Mouse (Mus musculus): ENCODE results near the gene Mpi.
A peak's percentile ranks its signal among the peaks of the same experiment; 100 is the strongest.

Mpi gene

DNA sequence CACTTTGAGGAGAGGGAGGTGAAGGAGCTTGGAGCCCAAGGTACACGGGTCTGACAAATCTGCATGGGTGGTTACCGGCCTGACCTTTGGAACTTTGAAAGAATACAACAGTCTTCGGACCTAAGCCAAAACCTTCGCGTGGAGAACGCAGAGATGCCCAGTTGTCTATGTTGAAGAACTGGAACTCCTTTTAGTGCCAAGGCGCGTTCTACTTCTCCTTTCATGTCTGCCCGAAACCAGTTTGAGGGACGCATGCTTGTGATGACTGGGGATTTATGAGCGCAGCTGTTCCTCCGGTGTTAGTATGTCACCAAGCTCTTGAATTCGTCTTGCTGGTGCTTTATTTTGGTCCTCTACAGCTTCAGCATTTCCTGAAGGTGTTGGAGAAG lies 9.1 kb upstream of the Mpi start:
- no peak for DNase-seq (ENCODE audit: low spot score in 2 of 2)

DNA sequence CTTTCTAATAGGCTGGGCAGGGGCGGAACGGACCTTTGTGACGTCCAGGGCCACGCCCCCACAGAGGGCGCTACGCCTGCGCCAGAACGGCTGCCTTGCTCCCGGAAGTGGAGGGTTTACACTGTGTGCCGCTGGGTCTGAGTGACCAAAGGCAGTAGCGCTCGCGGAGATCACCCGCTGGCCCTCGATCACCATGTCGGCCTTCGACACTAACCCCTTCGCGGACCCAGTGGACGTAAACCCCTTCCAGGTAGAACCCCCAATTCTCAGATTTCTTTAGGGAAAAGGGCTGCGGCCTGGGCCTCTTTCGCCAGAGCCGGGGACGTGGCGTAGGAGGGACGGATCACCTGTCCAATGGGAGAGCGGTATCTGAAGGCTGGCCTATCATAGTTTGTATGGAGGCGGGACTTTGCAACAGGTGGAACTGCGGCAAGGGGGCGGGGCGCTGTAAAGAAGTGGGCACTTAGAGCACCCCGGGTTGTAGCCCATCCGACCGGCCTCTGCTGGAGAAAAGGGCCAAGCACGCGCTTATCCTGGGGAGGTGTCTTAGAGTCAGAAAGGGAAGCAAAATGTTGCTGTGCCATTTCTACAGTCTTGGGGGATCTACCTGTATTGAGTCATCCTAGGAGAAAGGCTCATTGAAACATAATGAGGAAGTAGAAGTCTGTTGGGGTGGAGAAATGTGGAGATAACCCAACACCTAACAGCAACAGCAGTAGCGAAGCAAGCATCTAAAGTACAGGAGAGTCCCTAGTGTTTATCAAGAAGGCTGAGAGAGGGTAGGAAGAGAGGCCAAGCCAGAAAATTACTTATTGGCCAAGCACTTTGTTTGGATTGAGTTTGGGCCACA lies 8.5 kb upstream of the Mpi start, which contains the start of gene Scamp2:
Gene Scamp2 (plus strand): TSS at position 83 of the 850 bp plus-strand sequence.
- DNase-seq (ENCODE audit: low spot score in 2 of 2) = peak; percentile 89 to 90

DNA sequence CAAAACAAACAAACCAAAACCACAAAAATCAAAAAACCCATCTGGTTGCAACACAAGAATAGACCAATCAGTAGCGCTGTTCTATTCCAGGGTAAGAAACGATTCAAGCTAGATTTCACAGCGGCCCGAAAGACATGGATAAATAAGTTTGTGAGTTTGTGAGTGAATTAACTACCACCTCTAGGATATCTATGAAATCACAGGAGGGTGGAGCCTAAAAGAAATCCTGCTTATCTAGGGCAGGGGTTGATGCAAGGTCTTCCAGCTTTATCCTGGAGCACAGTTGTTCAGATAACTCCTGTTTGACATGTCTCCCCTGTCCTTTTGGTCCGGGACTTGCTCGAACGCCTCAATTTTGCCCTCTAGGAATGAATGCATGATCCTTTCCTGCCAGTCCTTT lies 7.7 kb upstream of the Mpi start:
- no peak for DNase-seq (ENCODE audit: low spot score in 2 of 2)

DNA sequence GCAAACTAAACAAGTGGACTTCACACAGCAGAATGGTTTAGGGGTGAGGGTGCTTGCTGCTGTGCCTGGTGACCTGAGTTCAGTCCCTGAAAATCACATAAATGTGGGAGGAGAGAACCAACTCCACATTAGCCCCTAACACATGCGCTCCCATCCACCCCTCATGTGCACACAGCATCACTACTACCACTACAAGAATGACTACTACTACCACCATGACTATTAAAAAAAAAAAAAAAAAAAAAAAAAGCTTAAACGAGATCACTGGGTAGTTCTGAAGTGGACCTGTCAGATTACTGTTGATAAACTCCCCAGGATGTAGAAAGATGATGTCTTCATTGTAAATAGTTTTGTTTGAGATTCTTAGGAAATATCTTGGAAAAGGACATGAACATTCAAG lies 7.0 kb upstream of the Mpi start:
- DNase-seq (ENCODE audit: low spot score in 2 of 2) = no peak

DNA sequence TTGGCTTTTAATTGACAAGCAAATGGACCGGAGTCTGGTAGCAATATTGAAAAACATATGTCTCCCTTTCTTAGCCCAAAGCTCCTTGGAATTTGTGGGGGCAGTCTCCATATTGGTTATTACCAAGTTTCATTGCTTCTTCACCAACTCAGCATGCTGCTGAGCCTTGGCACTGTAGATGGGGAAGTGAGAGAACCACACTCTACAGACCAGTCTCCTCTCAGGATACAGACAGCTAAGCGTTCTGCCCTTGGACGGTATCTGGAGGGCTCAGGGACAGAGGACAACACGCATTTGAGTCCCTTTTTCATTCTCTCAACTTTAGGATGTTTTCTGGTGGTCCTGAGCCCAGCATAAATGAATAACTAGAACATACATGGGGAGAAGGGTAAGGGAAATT lies 6.1 kb upstream of the Mpi start:
- DNase-seq (ENCODE audit: low spot score in 2 of 2) = no peak

GRCm38 (mm10) chr9:57557215-57557614 lies 4.7 kb upstream of the Mpi start:
- no peak for DNase-seq (ENCODE audit: low spot score in 2 of 2)

- DNase-seq (ENCODE audit: low spot score in 2 of 2) = no peak
Measured at GRCm38 (mm10) chr9:57554753-57555152, 2.2 kb upstream of the Mpi start.

- no peak for DNase-seq (ENCODE audit: low spot score in 2 of 2)
Measured at GRCm38 (mm10) chr9:57553119-57553518, 556 bp upstream of the Mpi start.

- no peak for DNase-seq (ENCODE audit: low spot score in 2 of 2)
Measured at GRCm38 (mm10) chr9:57550126-57550862, 2.3 kb downstream of the Mpi start.

- DNase-seq (ENCODE audit: low spot score in 2 of 2) = no peak
Measured at GRCm38 (mm10) chr9:57549186-57549585, 3.4 kb downstream of the Mpi start.

DNA sequence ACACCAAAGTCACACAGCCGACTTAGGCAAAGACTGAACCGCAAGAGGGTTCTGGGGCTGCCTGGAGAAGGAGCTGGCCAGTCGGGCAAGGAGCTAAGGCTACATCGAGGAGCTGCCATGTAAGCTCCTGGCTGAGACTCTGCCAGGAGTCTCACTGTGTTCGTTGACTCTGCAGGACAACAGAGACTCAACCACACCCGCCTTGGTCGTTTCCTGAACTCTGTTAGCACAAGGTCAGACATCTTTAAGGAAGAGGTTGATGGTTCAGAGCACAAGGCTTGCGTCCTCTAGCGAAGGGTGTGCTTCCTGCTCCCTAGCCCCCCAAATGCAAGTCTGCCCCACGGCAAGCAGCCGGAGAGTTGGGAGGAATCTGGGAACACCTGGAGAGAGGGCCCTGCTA lies 4.7 kb downstream of the Mpi start:
- DNase-seq (ENCODE audit: low spot score in 2 of 2) = no peak

GRCm38 (mm10) chr9:57547287-57547686 lies 5.3 kb downstream of the Mpi start:
- DNase-seq (ENCODE audit: low spot score in 2 of 2) = no peak

DNA sequence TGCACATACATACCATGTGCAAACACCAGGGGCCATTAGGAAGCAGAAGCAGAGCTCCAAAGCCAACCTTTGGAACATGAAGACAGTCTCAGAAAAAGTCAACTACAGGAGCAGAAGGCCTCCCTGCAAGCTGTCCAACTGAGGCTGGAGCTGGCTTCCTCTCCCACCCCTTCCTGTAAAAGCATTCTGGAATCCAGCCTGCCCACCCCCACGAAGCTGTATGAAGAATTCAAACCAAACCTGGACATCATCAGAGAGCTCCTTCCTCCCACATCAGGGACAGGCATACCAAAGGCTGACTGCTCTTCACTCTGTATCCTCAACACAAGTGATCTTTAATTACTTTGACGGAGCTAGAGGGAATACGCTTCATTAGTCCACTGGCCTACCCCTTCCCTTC lies 8.6 kb downstream of the Mpi start:
- DNase-seq (ENCODE audit: low spot score in 2 of 2) = no peak

GRCm38 (mm10) chr9:57541312-57541711 lies 11.3 kb downstream of the Mpi start:
- no peak for DNase-seq (ENCODE audit: low spot score in 2 of 2)

- no peak for DNase-seq (ENCODE audit: low spot score in 2 of 2)
Measured at GRCm38 (mm10) chr9:57539550-57539949, 13.0 kb downstream of the Mpi start.

- no peak for DNase-seq (ENCODE audit: low spot score in 2 of 2)
Measured at GRCm38 (mm10) chr9:57537728-57538181, 14.8 kb downstream of the Mpi start.

GRCm38 (mm10) chr9:57537044-57537727 lies 15.4 kb downstream of the Mpi start, which contains the start of gene Fam219b:
Fam219b (plus strand) TSS chr9:57537528.
- DNase-seq (ENCODE audit: low spot score in 2 of 2) = peak; percentile 88 to 92

DNA sequence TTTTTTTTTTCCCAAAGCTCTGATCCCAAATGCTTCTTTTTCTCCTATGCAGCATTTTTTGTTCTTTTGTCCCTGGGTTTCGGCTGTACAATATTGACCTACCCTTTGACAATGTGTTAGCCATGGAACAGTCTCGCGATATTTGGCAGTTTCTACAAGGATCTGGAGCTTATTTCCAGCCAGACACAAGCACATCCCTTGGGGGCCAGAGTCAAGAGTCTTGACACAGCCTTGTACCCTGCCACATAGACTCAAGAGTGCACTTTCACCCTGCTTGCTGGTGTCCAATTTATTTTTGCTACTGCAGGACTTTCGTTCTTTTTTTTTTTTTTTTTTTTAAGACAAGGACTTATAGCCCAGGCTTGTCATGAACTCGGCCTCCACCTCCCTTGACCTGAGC lies 16.2 kb downstream of the Mpi start:
- no peak for DNase-seq (ENCODE audit: low spot score in 2 of 2)

GRCm38 (mm10) chr9:57531946-57532345 lies 20.6 kb downstream of the Mpi start:
- DNase-seq (ENCODE audit: low spot score in 2 of 2) = no peak

- DNase-seq (ENCODE audit: low spot score in 2 of 2) = no peak
Measured at GRCm38 (mm10) chr9:57526435-57526834, 26.1 kb downstream of the Mpi start.

DNA sequence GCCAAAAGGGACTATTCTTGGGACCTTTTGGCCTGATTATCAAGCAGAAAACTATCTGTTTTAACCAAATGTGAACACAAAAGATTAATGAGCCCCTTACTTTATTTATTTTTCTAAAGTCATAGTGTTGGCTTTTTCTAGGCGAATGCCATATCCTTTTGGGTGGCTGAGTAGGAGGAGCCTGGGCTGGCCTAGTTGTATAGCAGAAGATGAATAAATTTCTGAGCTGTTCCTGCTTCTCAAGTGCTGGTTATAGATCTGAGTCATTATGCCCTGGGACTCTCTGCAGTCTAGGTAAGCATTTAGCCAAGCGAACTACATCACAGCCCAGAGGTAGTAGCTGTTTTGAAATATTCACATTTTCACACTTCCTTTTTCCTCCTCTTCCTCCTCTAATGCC lies 27.0 kb downstream of the Mpi start:
- DNase-seq (ENCODE audit: low spot score in 2 of 2) = no peak

- DNase-seq (ENCODE audit: low spot score in 2 of 2) = no peak
Measured at GRCm38 (mm10) chr9:57524439-57524838, 28.1 kb downstream of the Mpi start.

All from right cerebral cortex, postnatal 36 days (tissue).